Mouse (Mus musculus) liver, adult 2 months (tissue): ENCODE measurements around the gene Ssbp4.

Experiments
- CTCF ChIP-seq: fragments of 200-500 bp; IDR thresholded peaks from 2 replicates; pipeline ENCODE4 v1.5.1; 2011; ENCODE audit warnings: low read depth, low read length, control low read depth
- POLR2A ChIP-seq: fragments of 200-500 bp; IDR thresholded peaks from 2 replicates; pipeline ENCODE4 v1.6.1; 2011; ENCODE audit warnings: low read length, control low read depth; ENCODE audit not compliant: insufficient read depth; ENCODE audit errors: extremely low read depth

DNA sequence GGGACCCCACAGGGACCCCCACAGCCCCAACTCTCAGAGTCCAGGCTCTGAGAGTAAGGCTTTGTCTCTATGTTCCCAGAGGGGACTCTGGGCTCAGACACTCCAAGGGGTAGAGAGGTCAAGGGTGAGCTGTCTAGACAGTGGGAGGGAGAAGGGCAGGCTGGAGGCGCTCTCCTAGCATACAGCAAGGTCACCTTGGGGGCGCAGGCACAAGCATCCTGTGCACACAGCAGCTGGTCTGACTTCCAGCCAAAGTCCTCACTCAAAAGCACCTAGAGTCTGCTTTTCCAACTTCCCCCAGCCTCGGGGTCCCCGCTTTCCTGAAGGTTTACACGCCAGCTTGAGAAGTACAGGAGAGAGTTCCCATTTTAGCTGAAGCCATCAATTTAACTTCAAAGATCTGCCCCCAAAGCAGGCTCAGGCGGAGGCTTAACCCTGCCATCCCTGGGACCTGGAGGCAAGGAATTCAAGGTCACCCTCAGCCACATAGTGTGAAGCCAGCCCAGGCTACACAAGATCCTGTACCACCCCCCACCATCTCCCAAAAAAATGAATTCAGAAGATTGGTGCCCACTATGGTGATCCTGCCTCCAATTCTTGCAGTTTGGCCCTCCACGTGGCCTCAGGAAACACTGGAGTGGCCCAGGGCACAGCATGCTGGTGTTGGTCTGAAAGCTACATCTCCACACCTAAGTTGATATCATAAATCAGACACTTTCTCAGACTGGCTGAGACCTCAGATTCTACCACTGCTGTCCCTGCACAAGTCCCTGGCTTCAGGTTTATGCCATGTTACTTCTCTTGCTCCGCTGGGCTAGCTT, 38.9 kb upstream of the Ssbp4 start:
- no peak for TF ChIP-seq CTCF
- 0 out of 2 replicates have a peak, but pooled peaks have one; percentile 13 for TF ChIP-seq POLR2A
